Mouse (Mus musculus) cortical plate, adult 2 months (tissue): ENCODE data around the gene Zfp202.

Source experiments
- CTCF ChIP-seq: fragments of 200-500 bp; IDR thresholded peaks from 2 replicates; pipeline ENCODE4 v1.5.1; 2011; ENCODE audit warnings: mild to moderate bottlenecking, control low read depth, low read length; ENCODE audit not compliant: insufficient read depth; ENCODE audit errors: extremely low read depth
- POLR2A ChIP-seq: fragments of 200-500 bp; IDR thresholded peaks from 2 replicates; pipeline ENCODE4 v1.6.1; 2011; ENCODE audit warnings: mild to moderate bottlenecking, low read length, control low read depth; ENCODE audit not compliant: insufficient read depth; ENCODE audit errors: extremely low read depth

DNA sequence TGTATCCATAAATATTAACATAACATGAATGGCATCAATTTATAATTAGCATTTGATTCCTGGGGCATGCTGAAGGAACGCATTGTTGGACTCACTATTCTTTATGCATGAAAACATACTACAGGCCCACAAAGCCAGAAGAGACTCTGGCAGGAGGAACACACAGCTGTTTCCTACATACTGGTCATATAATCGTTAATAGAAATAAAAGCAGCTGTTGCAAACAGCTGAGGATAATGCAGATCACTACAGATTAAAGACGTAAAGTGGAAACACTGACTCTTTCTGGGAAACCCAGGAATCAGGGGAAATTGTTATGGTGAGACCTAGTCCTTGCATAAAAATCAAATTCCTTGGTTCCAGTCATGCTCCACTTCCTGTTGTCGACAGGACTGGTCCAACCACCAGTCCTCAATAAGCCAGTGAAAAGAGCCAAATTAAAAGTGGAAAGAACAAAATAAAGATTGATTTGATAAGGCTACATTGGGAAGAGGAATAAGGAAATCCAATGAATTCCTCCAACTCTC lies 36.9 kb upstream of the Zfp202 start:
- no peak for TF ChIP-seq CTCF
- TF ChIP-seq POLR2A, result no peak
